Mouse (Mus musculus): Measurements from ENCODE around the gene Cpm. TPM values are rescaled to one million over a fixed set of nuclear protein-coding genes. Genes with fewer than 3 reads are reported as not detected.

The Cpm gene
- polyA plus RNA-seq, 1 experiment from 2014 or later = 2.4 TPM

- H3K9me3 ChIP-seq (replicated peaks) = no peaks in the 10 kb centered on the region
- ATAC-seq (replicated peaks; ENCODE audit: insufficient number of reproducible peaks, insufficient read depth, low FRiP score, low read depth) = no peak
- H3K4me1 ChIP-seq (replicated peaks) = peaks cover 15% of the 10 kb centered on the region
- no peak overlapping the region for H3K4me2 ChIP-seq
- WGBS = 86% methylated on average over 14 of the region's 14 CpGs
- H3K36me3 ChIP-seq = no peaks in the 10 kb centered on the region
- no peaks in the 10 kb centered on the region for H3K27me3 ChIP-seq
- no peak overlapping the region for H3K4me3 ChIP-seq
- no peak overlapping the region for H3K27ac ChIP-seq
- no peak overlapping the region for H3K9ac ChIP-seq
Observed at GRCm38 (mm10) chr10:117679963-117680473, 50.7 kb downstream of the Cpm start.

- Histone ChIP-seq H3K4me3 (no peak overlapping the region), H3K9me3 (replicated peaks) (no peaks in the 10 kb centered on the region), H3K27me3 (no peaks in the 10 kb centered on the region), H3K4me1 (replicated peaks) (peaks cover 9% of the 10 kb centered on the region), H3K36me3 (no peaks in the 10 kb centered on the region), H3K27ac (no peak overlapping the region), H3K9ac (no peak overlapping the region), H3K4me2 (no peak overlapping the region)
- no peak for ATAC-seq (replicated peaks; ENCODE audit: insufficient number of reproducible peaks, insufficient read depth, low FRiP score, low read depth)
- WGBS = 88% methylated on average over 12 of the region's 12 CpGs
Observed at GRCm38 (mm10) chr10:117680868-117681513, 51.7 kb downstream of the Cpm start.

GRCm38 (mm10) chr10:117681543-117681942 lies 52.2 kb downstream of the Cpm start:
- peaks cover 4% of the 10 kb centered on the region; the same call in 1 of the 2 replicates for H3K4me1 ChIP-seq (replicated peaks)
- no peak for ATAC-seq (replicated peaks; ENCODE audit: insufficient number of reproducible peaks, insufficient read depth, low FRiP score, low read depth)
- no peak overlapping the region for H3K27ac ChIP-seq
- H3K27me3 ChIP-seq = no peaks in the 10 kb centered on the region
- no peak overlapping the region for H3K4me3 ChIP-seq
- no peaks in the 10 kb centered on the region for H3K36me3 ChIP-seq
- WGBS = 77% methylated on average over 3 of the region's 3 CpGs
- H3K4me2 ChIP-seq = no peak overlapping the region
- no peaks in the 10 kb centered on the region for H3K9me3 ChIP-seq (replicated peaks)
- H3K9ac ChIP-seq = no peak overlapping the region

- Histone ChIP-seq H3K27me3 (no peaks in the 10 kb centered on the region), H3K4me1 (replicated peaks) (no peaks in the 10 kb centered on the region), H3K4me2 (no peak overlapping the region), H3K27ac (no peak overlapping the region), H3K9ac (no peak overlapping the region), H3K36me3 (no peaks in the 10 kb centered on the region), H3K4me3 (no peak overlapping the region), H3K9me3 (replicated peaks) (no peaks in the 10 kb centered on the region)
- ATAC-seq (replicated peaks; ENCODE audit: insufficient number of reproducible peaks, insufficient read depth, low FRiP score, low read depth) = no peak
- 64% methylated on average over 14 of the region's 14 CpGs for WGBS
Observed at GRCm38 (mm10) chr10:117681999-117682857, 52.9 kb downstream of the Cpm start.

- H3K9me3 ChIP-seq (replicated peaks) = no peaks in the 10 kb centered on the region
- no peaks in the 10 kb centered on the region for H3K4me1 ChIP-seq (replicated peaks)
- H3K4me2 ChIP-seq = no peak overlapping the region
- no peak overlapping the region for H3K27ac ChIP-seq
- H3K4me3 ChIP-seq = no peak overlapping the region
- WGBS = 69% methylated on average over 30 of the region's 30 CpGs
- ATAC-seq (replicated peaks; ENCODE audit: insufficient number of reproducible peaks, insufficient read depth, low FRiP score, low read depth) = no peak
- H3K36me3 ChIP-seq = no peaks in the 10 kb centered on the region; the same call in 1 of the 2 replicates
- H3K9ac ChIP-seq = no peak overlapping the region
- no peaks in the 10 kb centered on the region for H3K27me3 ChIP-seq
Observed at GRCm38 (mm10) chr10:117682858-117683733, 53.8 kb downstream of the Cpm start.

- ATAC-seq (replicated peaks; ENCODE audit: insufficient number of reproducible peaks, insufficient read depth, low FRiP score, low read depth) = no peak
- Histone ChIP-seq H3K4me3 (no peak overlapping the region), H3K4me1 (replicated peaks) (no peaks in the 10 kb centered on the region), H3K36me3 (peaks cover 5% of the 10 kb centered on the region), H3K9ac (no peak overlapping the region), H3K9me3 (replicated peaks) (no peaks in the 10 kb centered on the region), H3K27ac (no peak overlapping the region), H3K4me2 (no peak overlapping the region), H3K27me3 (no peaks in the 10 kb centered on the region)
- 77% methylated on average over 9 of the region's 9 CpGs for WGBS
Observed at GRCm38 (mm10) chr10:117683734-117684037, 54.4 kb downstream of the Cpm start.

GRCm38 (mm10) chr10:117684298-117685170 lies 55.2 kb downstream of the Cpm start:
- no peak overlapping the region for H3K4me2 ChIP-seq
- H3K27me3 ChIP-seq = no peaks in the 10 kb centered on the region
- ATAC-seq (replicated peaks; ENCODE audit: insufficient number of reproducible peaks, insufficient read depth, low FRiP score, low read depth) = no peak
- no peak overlapping the region for H3K27ac ChIP-seq
- no peak overlapping the region for H3K4me3 ChIP-seq
- H3K4me1 ChIP-seq (replicated peaks) = no peaks in the 10 kb centered on the region
- H3K9me3 ChIP-seq (replicated peaks) = no peaks in the 10 kb centered on the region
- WGBS = 82% methylated on average over 19 of the region's 19 CpGs
- no peak overlapping the region for H3K9ac ChIP-seq
- H3K36me3 ChIP-seq = peaks cover 11% of the 10 kb centered on the region

GRCm38 (mm10) chr10:117685171-117685848 lies 56.0 kb downstream of the Cpm start:
- no peak overlapping the region for H3K9ac ChIP-seq
- H3K4me1 ChIP-seq (replicated peaks) = no peaks in the 10 kb centered on the region
- H3K27ac ChIP-seq = no peak overlapping the region
- no peaks in the 10 kb centered on the region for H3K27me3 ChIP-seq
- H3K9me3 ChIP-seq (replicated peaks) = no peaks in the 10 kb centered on the region
- peaks cover 18% of the 10 kb centered on the region for H3K36me3 ChIP-seq
- ATAC-seq (replicated peaks; ENCODE audit: insufficient number of reproducible peaks, insufficient read depth, low FRiP score, low read depth) = no peak
- H3K4me2 ChIP-seq = no peak overlapping the region
- no peak overlapping the region for H3K4me3 ChIP-seq
- WGBS = 85% methylated on average over 15 of the region's 15 CpGs

GRCm38 (mm10) chr10:117685849-117686591 lies 56.7 kb downstream of the Cpm start:
- no peak for ATAC-seq (replicated peaks; ENCODE audit: insufficient number of reproducible peaks, insufficient read depth, low FRiP score, low read depth)
- Histone ChIP-seq H3K27me3 (no peaks in the 10 kb centered on the region), H3K4me3 (no peak overlapping the region), H3K36me3 (peaks cover 25% of the 10 kb centered on the region), H3K4me1 (replicated peaks) (no peaks in the 10 kb centered on the region), H3K4me2 (no peak overlapping the region), H3K27ac (no peak overlapping the region), H3K9me3 (replicated peaks) (no peaks in the 10 kb centered on the region), H3K9ac (no peak overlapping the region)
- WGBS = 90% methylated on average over 13 of the region's 13 CpGs

GRCm38 (mm10) chr10:117687018-117687417 lies 57.7 kb downstream of the Cpm start:
- WGBS = 74% methylated on average over 3 of the region's 3 CpGs
- Histone ChIP-seq H3K9me3 (replicated peaks) (no peaks in the 10 kb centered on the region), H3K4me3 (no peak overlapping the region), H3K27me3 (no peaks in the 10 kb centered on the region), H3K27ac (no peak overlapping the region), H3K4me1 (replicated peaks) (no peaks in the 10 kb centered on the region), H3K36me3 (peaks cover 32% of the 10 kb centered on the region), H3K4me2 (no peak overlapping the region), H3K9ac (no peak overlapping the region)
- no peak for ATAC-seq (replicated peaks; ENCODE audit: insufficient number of reproducible peaks, insufficient read depth, low FRiP score, low read depth)
